Mouse (Mus musculus): ENCODE data around the gene Wdr81. TPM values are rescaled to one million over a fixed set of nuclear protein-coding genes. Genes with fewer than 3 reads are reported as not detected.

Gene Wdr81
- polyA plus RNA-seq, 1 experiment from 2014 or later, result 3.7 TPM

DNA sequence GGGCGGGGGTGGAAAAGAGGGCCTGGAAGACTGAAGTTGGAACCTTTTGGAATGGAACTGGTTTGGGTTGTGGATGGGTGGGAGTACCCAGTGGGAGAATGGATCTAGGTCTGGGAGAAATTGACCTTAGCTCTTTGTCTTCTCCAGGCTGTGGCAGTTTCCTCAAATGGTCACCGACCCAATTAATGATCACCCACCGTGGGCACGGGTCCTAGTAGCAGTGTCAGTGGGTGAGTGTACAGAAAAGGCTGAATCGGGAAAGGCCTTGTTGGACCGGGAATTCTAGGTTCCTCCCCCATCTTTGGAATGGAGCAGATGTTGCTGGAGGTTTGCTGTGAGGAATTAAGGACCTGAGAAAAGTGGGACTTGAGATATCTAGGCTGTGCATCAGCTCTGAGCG lies 13.9 kb upstream of the Wdr81 start:
- no peak for ATAC-seq (ENCODE audit: extremely low read depth, insufficient number of reproducible peaks, low FRiP score, low TSS enrichment)
- no peaks in the 10 kb centered on the region for H3K27me3 ChIP-seq (replicated peaks)
- H3K27ac ChIP-seq (replicated peaks), result no peak overlapping the region
- H3K4me2 ChIP-seq, result peak overlapping the region; percentile 95
- H3K4me3 ChIP-seq, result peak overlapping the region; percentile 63
- 60% methylated on average over 7 of the region's 7 CpGs for WGBS
- H3K36me3 ChIP-seq, result peaks cover 32% of the 10 kb centered on the region
- H3K9ac ChIP-seq, result peak overlapping the region; percentile 87
- peaks cover 4% of the 10 kb centered on the region; the same call in 1 of the 2 replicates for H3K9me3 ChIP-seq
- peaks cover 26% of the 10 kb centered on the region for H3K4me1 ChIP-seq

GRCm38 (mm10) chr11:75467512-75468215 lies 13.1 kb upstream of the Wdr81 start:
- no peaks in the 10 kb centered on the region for H3K27me3 ChIP-seq (replicated peaks)
- WGBS, result 13% methylated on average over 19 of the region's 19 CpGs
- peak overlapping the region; percentile 95 for H3K4me2 ChIP-seq
- peak overlapping the region; percentile 87 for H3K9ac ChIP-seq
- peak overlapping the region; percentile 65 for H3K27ac ChIP-seq (replicated peaks)
- H3K4me3 ChIP-seq, result peak overlapping the region; percentile 63
- peaks cover 4% of the 10 kb centered on the region; the same call in 1 of the 2 replicates for H3K9me3 ChIP-seq
- H3K4me1 ChIP-seq, result peaks cover 34% of the 10 kb centered on the region
- peak; percentile 55 for ATAC-seq (ENCODE audit: extremely low read depth, insufficient number of reproducible peaks, low FRiP score, low TSS enrichment)
- H3K36me3 ChIP-seq, result peaks cover 33% of the 10 kb centered on the region

DNA sequence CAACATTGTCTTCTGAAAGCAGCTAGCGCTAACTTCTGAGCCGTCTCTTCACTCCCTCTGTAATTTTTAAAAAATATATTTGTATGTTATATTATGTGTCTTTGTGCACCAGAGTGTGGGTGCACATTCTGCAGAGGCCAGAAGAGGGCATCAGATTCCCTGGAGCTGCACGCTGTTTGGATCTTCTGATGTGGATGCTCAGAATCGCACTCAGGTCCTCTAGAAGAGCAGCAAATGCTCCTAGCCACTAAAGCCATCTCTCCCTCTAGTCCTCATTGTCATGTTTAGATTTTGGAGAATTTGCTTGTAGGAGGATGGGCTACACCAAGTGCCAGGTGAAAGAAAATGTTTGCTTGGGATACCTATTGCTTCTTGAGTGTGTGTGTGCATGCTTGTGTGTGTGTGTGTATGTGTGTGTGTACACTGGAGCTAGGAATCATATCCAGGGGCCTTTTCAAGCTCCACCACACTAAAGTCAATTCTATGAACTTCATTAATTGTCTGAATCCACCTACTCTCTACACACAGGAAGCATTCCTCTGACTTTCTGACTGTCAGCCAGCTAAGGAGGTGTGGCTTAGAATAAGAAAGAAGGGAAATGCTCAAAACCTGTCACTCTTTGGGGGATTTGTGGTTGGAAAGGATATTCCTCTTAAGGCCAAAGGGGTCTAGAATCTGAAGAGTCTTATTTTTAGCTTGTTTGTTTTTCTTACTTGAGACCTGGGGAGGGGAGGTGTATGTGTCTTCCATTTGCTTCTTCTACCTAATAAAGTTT lies 12.4 kb upstream of the Wdr81 start:
- Histone ChIP-seq H3K9me3 (peaks cover 4% of the 10 kb centered on the region; the same call in 1 of the 2 replicates), H3K4me2 (peak overlapping the region; percentile 95), H3K27me3 (replicated peaks) (no peaks in the 10 kb centered on the region), H3K27ac (replicated peaks) (peak overlapping the region; percentile 65), H3K9ac (no peak overlapping the region), H3K36me3 (peaks cover 33% of the 10 kb centered on the region), H3K4me1 (peaks cover 39% of the 10 kb centered on the region), H3K4me3 (no peak overlapping the region)
- no peak for ATAC-seq (ENCODE audit: extremely low read depth, insufficient number of reproducible peaks, low FRiP score, low TSS enrichment)
- WGBS, result 96% methylated on average over 4 of the region's 4 CpGs

DNA sequence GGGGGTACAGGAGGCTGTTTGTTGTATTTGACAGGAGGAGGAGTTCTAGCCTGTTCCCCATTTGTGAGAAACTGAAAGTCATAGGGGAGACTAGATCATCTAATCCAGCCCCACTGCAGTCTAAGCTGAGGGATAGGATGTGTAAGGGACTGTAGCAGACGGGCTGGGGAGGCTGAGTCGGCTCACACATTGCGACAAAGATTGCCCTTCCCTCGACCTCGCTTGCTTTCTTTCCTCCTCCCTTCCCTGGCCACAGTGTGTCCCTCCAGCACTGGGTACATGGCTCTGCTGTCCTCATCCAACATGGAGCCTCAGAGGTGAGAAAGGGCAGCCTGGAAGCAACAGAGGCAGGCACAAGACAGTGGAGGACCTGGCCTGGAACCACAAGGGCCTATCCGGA lies 10.5 kb upstream of the Wdr81 start:
- WGBS, result 90% methylated on average over 6 of the region's 6 CpGs
- ATAC-seq (ENCODE audit: extremely low read depth, insufficient number of reproducible peaks, low FRiP score, low TSS enrichment), result no peak

DNA sequence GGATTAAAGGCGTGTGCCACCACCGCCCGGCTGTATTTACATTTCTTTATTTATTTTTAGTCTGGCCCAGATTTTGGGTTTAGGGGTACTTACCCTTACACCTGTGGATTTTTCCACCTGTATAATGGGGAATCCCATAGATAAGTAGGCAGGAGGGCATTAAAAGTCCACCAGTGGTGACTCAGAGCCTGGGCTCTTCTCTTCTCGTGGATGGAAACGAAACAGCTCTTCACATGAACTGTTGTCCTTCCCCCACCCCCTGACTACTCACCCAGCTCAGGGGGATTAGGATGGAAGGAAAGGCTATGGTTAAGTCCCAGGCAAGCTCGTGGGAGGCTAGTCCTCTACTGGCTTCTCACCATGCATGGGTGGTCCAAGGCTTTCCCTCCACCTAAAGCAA lies 9.9 kb upstream of the Wdr81 start:
- Histone ChIP-seq H3K27ac (replicated peaks) (no peak overlapping the region), H3K9ac (no peak overlapping the region), H3K27me3 (replicated peaks) (no peaks in the 10 kb centered on the region), H3K36me3 (peaks cover 33% of the 10 kb centered on the region), H3K4me1 (peaks cover 48% of the 10 kb centered on the region), H3K9me3 (peaks cover 4% of the 10 kb centered on the region; the same call in 1 of the 2 replicates), H3K4me3 (peak overlapping the region; percentile 17), H3K4me2 (peak overlapping the region; percentile 13; the same call in 1 of the 2 replicates)
- WGBS, result 88% methylated on average over 6 of the region's 6 CpGs
- ATAC-seq (ENCODE audit: extremely low read depth, insufficient number of reproducible peaks, low FRiP score, low TSS enrichment), result no peak

More for the DNA sequence above, 10.5 kb upstream of the Wdr81 start:
- no peak overlapping the region for H3K4me3 ChIP-seq
- no peak overlapping the region for H3K9ac ChIP-seq
- peak overlapping the region; percentile 13; the same call in 1 of the 2 replicates for H3K4me2 ChIP-seq
- peaks cover 4% of the 10 kb centered on the region; the same call in 1 of the 2 replicates for H3K9me3 ChIP-seq
- H3K27ac ChIP-seq (replicated peaks), result no peak overlapping the region
- no peaks in the 10 kb centered on the region for H3K27me3 ChIP-seq (replicated peaks)
- peaks cover 33% of the 10 kb centered on the region for H3K36me3 ChIP-seq
- H3K4me1 ChIP-seq, result peaks cover 42% of the 10 kb centered on the region

DNA sequence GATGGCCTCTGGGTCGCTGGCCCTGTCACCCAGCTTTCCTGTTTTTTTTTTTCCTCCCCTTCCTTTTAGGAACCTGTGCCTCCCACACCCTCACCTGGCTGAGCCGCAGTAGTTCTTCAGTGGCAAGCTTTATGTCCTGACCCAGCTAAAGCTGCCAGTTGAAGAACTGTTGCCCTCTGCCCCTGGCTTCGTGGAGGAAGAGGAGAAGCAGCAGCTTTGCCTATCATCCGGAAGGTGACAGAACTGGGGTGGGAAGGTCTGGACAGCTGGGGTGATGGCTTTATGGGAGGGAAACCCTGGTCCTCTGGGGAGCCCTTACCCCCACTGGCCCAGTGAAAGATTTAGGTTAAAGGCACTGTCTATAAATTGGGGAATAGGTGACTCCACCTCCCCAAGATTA lies 9.1 kb upstream of the Wdr81 start:
- WGBS, result 75% methylated on average over 4 of the region's 4 CpGs
- Histone ChIP-seq H3K4me3 (peak overlapping the region; percentile 85), H3K36me3 (peaks cover 33% of the 10 kb centered on the region), H3K4me2 (peak overlapping the region; percentile 93), H3K27me3 (replicated peaks) (no peaks in the 10 kb centered on the region), H3K27ac (replicated peaks) (peak overlapping the region; percentile 99), H3K4me1 (peaks cover 56% of the 10 kb centered on the region), H3K9me3 (peaks cover 4% of the 10 kb centered on the region; the same call in 1 of the 2 replicates), H3K9ac (peak overlapping the region; percentile 96)
- no peak for ATAC-seq (ENCODE audit: extremely low read depth, insufficient number of reproducible peaks, low FRiP score, low TSS enrichment)

DNA sequence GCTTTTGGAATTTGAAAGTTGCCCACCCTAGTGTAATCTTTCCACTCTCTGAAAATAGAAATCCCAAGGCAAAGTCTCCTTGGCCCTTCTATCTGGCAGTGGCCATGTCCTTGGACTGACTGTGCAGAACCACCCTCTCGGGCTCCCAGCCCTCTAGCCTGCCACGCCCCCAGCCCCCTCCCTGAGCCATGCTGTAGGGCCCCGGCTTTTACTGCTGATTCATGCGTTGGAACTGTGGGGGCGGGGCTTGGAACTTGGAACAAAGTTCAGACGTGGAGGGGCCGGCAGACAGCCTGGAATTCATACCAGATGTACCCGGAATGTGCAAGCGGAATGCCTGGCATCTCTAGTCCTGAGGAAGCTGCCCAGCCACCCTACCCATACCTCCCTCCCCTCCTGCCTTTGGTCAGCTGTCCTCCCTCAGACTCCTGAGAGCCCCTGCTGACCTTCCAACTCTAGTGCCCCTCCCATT lies 8.4 kb upstream of the Wdr81 start:
- H3K4me3 ChIP-seq, result peak overlapping the region; percentile 85
- H3K4me1 ChIP-seq, result peaks cover 50% of the 10 kb centered on the region
- 0% methylated on average over 9 of the region's 9 CpGs for WGBS
- H3K9me3 ChIP-seq, result peaks cover 4% of the 10 kb centered on the region; the same call in 1 of the 2 replicates
- no peaks in the 10 kb centered on the region for H3K27me3 ChIP-seq (replicated peaks)
- H3K36me3 ChIP-seq, result peaks cover 33% of the 10 kb centered on the region
- peak overlapping the region; percentile 93 for H3K4me2 ChIP-seq
- H3K27ac ChIP-seq (replicated peaks), result peak overlapping the region; percentile 99
- peak; percentile 56 for ATAC-seq (ENCODE audit: extremely low read depth, insufficient number of reproducible peaks, low FRiP score, low TSS enrichment)
- H3K9ac ChIP-seq, result peak overlapping the region; percentile 96

- Histone ChIP-seq H3K4me2 (peak overlapping the region; percentile 93), H3K4me1 (peaks cover 45% of the 10 kb centered on the region), H3K27me3 (replicated peaks) (no peaks in the 10 kb centered on the region), H3K36me3 (peaks cover 33% of the 10 kb centered on the region), H3K27ac (replicated peaks) (peak overlapping the region; percentile 99), H3K4me3 (peak overlapping the region; percentile 85), H3K9ac (peak overlapping the region; percentile 96), H3K9me3 (peaks cover 4% of the 10 kb centered on the region; the same call in 1 of the 2 replicates)
- WGBS, result 4% methylated on average over 16 of the region's 16 CpGs
- ATAC-seq (ENCODE audit: extremely low read depth, insufficient number of reproducible peaks, low FRiP score, low TSS enrichment), result peak; percentile 7; the same call in 1 of the 2 replicates
Measured at GRCm38 (mm10) chr11:75462253-75462783, 7.8 kb upstream of the Wdr81 start.

GRCm38 (mm10) chr11:75461743-75462252 lies 7.3 kb upstream of the Wdr81 start:
- under 1% methylated on average over 30 of the region's 30 CpGs for WGBS
- ATAC-seq (ENCODE audit: extremely low read depth, insufficient number of reproducible peaks, low FRiP score, low TSS enrichment), result peak; percentile 0; the same call in 1 of the 2 replicates
- Histone ChIP-seq H3K36me3 (peaks cover 31% of the 10 kb centered on the region), H3K27ac (replicated peaks) (peak overlapping the region; percentile 99), H3K27me3 (replicated peaks) (no peaks in the 10 kb centered on the region), H3K9ac (peak overlapping the region; percentile 96), H3K4me2 (peak overlapping the region; percentile 93), H3K9me3 (peaks cover 3% of the 10 kb centered on the region; the same call in 1 of the 2 replicates), H3K4me3 (peak overlapping the region; percentile 85), H3K4me1 (peaks cover 39% of the 10 kb centered on the region)

- H3K27ac ChIP-seq (replicated peaks), result peak within 1 kb of the TSS; percentile 99
- H3K9ac ChIP-seq, result peak within 1 kb of the TSS; percentile 96
- H3K4me2 ChIP-seq, result peak within 1 kb of the TSS; percentile 93
- H3K27me3 ChIP-seq (replicated peaks), result no peaks in the 10 kb centered on the region
- H3K4me1 ChIP-seq, result peaks cover 39% of the 10 kb centered on the region
- H3K9me3 ChIP-seq, result no peaks in the 10 kb centered on the region
- H3K4me3 ChIP-seq, result peak within 1 kb of the TSS; percentile 85
- peak; percentile 84 for ATAC-seq (ENCODE audit: extremely low read depth, insufficient number of reproducible peaks, low FRiP score, low TSS enrichment)
- H3K36me3 ChIP-seq, result peaks cover 27% of the 10 kb centered on the region
- under 1% methylated on average over 46 of the region's 46 CpGs for WGBS
Measured at GRCm38 (mm10) chr11:75460844-75461742, 6.6 kb upstream of the Wdr81 start, which contains the start of gene Tlcd2. TSS of gene Tlcd2 (plus strand) at chr11:75461715.
